ENCODE assay signal across 13 mouse cellular contexts in genomic region chr2:133438018-133438417, GRCm38 (mm10).
DNase-seq lines count a peak whose midpoint lies in the region; ATAC-seq and TF ChIP-seq lines count a peak whose summit lies in the region.
"Had no signal": no experiment of that assay in that cellular context is flagged by ENCODE, and none has a peak within 500 bp of the region (broad histone marks: within the 10 kb centered on the region; RNA-seq: fewer than 3 reads in every experiment).

No protein-coding gene starts in this region.

- WGBS in intestine, embryonic 14.5 days: 40% methylated on average over 4 of the region's 4 CpGs
- 48% methylated on average over 4 of the region's 4 CpGs for WGBS in intestine, embryonic 16.5 days
- WGBS in midbrain, embryonic 15.5 days: 51% methylated on average over 4 of the region's 4 CpGs
- WGBS in midbrain, postnatal 0 days: 55% methylated on average over 4 of the region's 4 CpGs
- 47% methylated on average over 4 of the region's 4 CpGs for WGBS in hindbrain, embryonic 14.5 days

- no peaks in the 10 kb centered on the region for H3K9me3 ChIP-seq in intestine, embryonic 14.5 days (ENCODE audit: control insufficient read depth, low read length)
- H3K9me3 ChIP-seq in intestine, embryonic 16.5 days (ENCODE audit: control insufficient read depth, low read length): no peaks in the 10 kb centered on the region
- no peaks in the 10 kb centered on the region for H3K9me3 ChIP-seq in midbrain, embryonic 15.5 days
- no peaks in the 10 kb centered on the region for H3K9me3 ChIP-seq in midbrain, postnatal 0 days (ENCODE audit: low read length)
- H3K9me3 ChIP-seq in hindbrain, embryonic 14.5 days (ENCODE audit: control insufficient read depth, low read length): no peaks in the 10 kb centered on the region
- H3K9me3 ChIP-seq: heart, embryonic 10.5 days had no signal

- H3K4me2 ChIP-seq in intestine, embryonic 14.5 days (ENCODE audit: low read length): 0 out of 2 replicates have a peak overlapping the region, but pooled peaks have one; percentile 1
- no peak overlapping the region for H3K4me2 ChIP-seq in intestine, embryonic 16.5 days (ENCODE audit: low read depth, low read length)
- 0 out of 2 replicates have a peak overlapping the region, but pooled peaks have one; percentile 35 for H3K4me2 ChIP-seq in midbrain, embryonic 15.5 days
- H3K4me2 ChIP-seq in midbrain, postnatal 0 days (ENCODE audit: low read depth, low read length, poor library complexity, severe bottlenecking): no peak overlapping the region
- H3K4me2 ChIP-seq in hindbrain, embryonic 14.5 days (replicated peaks): peak overlapping the region; percentile 44
- H3K4me2 ChIP-seq in myocyte (ENCODE audit: low read depth): peak overlapping the region; percentile 58

- no peak for TF ChIP-seq CTCF in midbrain, postnatal 0 days (IDR thresholded peaks at IDR 0.05)

- peak; percentile 47 for DNase-seq in intestine, embryonic 14.5 days (ENCODE audit: low spot score)
- no peak for DNase-seq in midbrain, postnatal 0 days (ENCODE audit: low spot score)
- DNase-seq in hindbrain, embryonic 14.5 days (ENCODE audit: low spot score): no peak
- DNase-seq in cerebellum, postnatal 4 days (ENCODE audit: low spot score in 2 of 2): no peak
- DNase-seq: adrenal gland, postnatal 36 days; gastrocnemius, postnatal 10 days; heart, postnatal 36 days; lung, adult 2 months; thymus, postnatal 25 days had no signal

- H3K4me1 ChIP-seq in intestine, embryonic 14.5 days (replicated peaks; ENCODE audit: control insufficient read depth, insufficient read depth, low read length): no peaks in the 10 kb centered on the region
- H3K4me1 ChIP-seq in intestine, embryonic 16.5 days (ENCODE audit: control insufficient read depth, insufficient read depth, low read length): 0 out of 2 replicates have a peak, but pooled peaks cover 2% of the 10 kb centered on the region
- no peaks in the 10 kb centered on the region for H3K4me1 ChIP-seq in midbrain, embryonic 15.5 days
- H3K4me1 ChIP-seq in midbrain, postnatal 0 days (ENCODE audit: insufficient read depth, low read length): no peaks in the 10 kb centered on the region
- no peaks in the 10 kb centered on the region for H3K4me1 ChIP-seq in hindbrain, embryonic 14.5 days (replicated peaks; ENCODE audit: control insufficient read depth, insufficient read depth, low read length)
- H3K4me1 ChIP-seq: heart, embryonic 10.5 days had no signal

- no peak for TF ChIP-seq POLR2A in myocyte (IDR thresholded peaks at IDR 0.05; ENCODE audit: insufficient read length, low read depth)

- no peak overlapping the region for H3K4me3 ChIP-seq in intestine, embryonic 14.5 days (ENCODE audit: low read depth, low read length)
- no peak overlapping the region for H3K4me3 ChIP-seq in intestine, embryonic 16.5 days (ENCODE audit: low read length)
- H3K4me3 ChIP-seq in midbrain, embryonic 15.5 days: no peak overlapping the region
- no peak overlapping the region for H3K4me3 ChIP-seq in midbrain, postnatal 0 days (ENCODE audit: low read depth, low read length)
- H3K4me3 ChIP-seq in hindbrain, embryonic 14.5 days (replicated peaks; ENCODE audit: low read length): no peak overlapping the region
- H3K4me3 ChIP-seq in myocyte: peak overlapping the region; percentile 5
- H3K4me3 ChIP-seq: heart, embryonic 10.5 days had no signal

- no peaks in the 10 kb centered on the region for H3K27me3 ChIP-seq in intestine, embryonic 14.5 days (replicated peaks; ENCODE audit: control insufficient read depth, insufficient read depth, low read length)
- no peaks in the 10 kb centered on the region for H3K27me3 ChIP-seq in intestine, embryonic 16.5 days (replicated peaks; ENCODE audit: control insufficient read depth, insufficient read depth, low read length)
- H3K27me3 ChIP-seq in midbrain, embryonic 15.5 days (replicated peaks): no peaks in the 10 kb centered on the region
- H3K27me3 ChIP-seq in midbrain, postnatal 0 days (ENCODE audit: insufficient read depth, low read length): no peaks in the 10 kb centered on the region
- H3K27me3 ChIP-seq in hindbrain, embryonic 14.5 days (ENCODE audit: control insufficient read depth, insufficient read depth, low read length): no peaks in the 10 kb centered on the region
- no peaks in the 10 kb centered on the region for H3K27me3 ChIP-seq in myocyte (ENCODE audit: control insufficient read depth, insufficient read depth, insufficient read length)

- H3K27ac ChIP-seq in intestine, embryonic 14.5 days (ENCODE audit: low read depth): no peak overlapping the region
- H3K27ac ChIP-seq in intestine, embryonic 16.5 days (ENCODE audit: low read length): no peak overlapping the region
- no peak overlapping the region for H3K27ac ChIP-seq in midbrain, embryonic 15.5 days
- H3K27ac ChIP-seq in midbrain, postnatal 0 days (ENCODE audit: low read depth, low read length): no peak overlapping the region
- no peak overlapping the region for H3K27ac ChIP-seq in hindbrain, embryonic 14.5 days
- H3K27ac ChIP-seq: heart, embryonic 10.5 days had no signal

- no peak for ATAC-seq in intestine, embryonic 14.5 days (replicated peaks; ENCODE audit: low FRiP score, low TSS enrichment, low read depth)
- no peak for ATAC-seq in intestine, embryonic 16.5 days
- ATAC-seq in midbrain, embryonic 15.5 days (replicated peaks): no peak
- ATAC-seq in midbrain, postnatal 0 days (ENCODE audit: low FRiP score): no peak
- no peak; the same call in 1 of the 2 replicates for ATAC-seq in hindbrain, embryonic 14.5 days (ENCODE audit: low FRiP score)

- H3ac ChIP-seq in myocyte (ENCODE audit: control insufficient read depth, insufficient read length): no peak overlapping the region

- no peaks in the 10 kb centered on the region for H3K79me2 ChIP-seq in myocyte (ENCODE audit: control insufficient read depth, insufficient read depth)

- no peaks in the 10 kb centered on the region for H3K36me3 ChIP-seq in intestine, embryonic 14.5 days (ENCODE audit: control insufficient read depth, insufficient read depth, low read length)
- no peaks in the 10 kb centered on the region for H3K36me3 ChIP-seq in intestine, embryonic 16.5 days (ENCODE audit: control insufficient read depth, insufficient read depth, low read length)
- no peaks in the 10 kb centered on the region for H3K36me3 ChIP-seq in midbrain, embryonic 15.5 days (replicated peaks)
- H3K36me3 ChIP-seq in midbrain, postnatal 0 days (ENCODE audit: insufficient read depth, low read length): no peaks in the 10 kb centered on the region
- H3K36me3 ChIP-seq in hindbrain, embryonic 14.5 days (replicated peaks; ENCODE audit: control insufficient read depth, insufficient read depth): no peaks in the 10 kb centered on the region
- H3K36me3 ChIP-seq in myocyte (ENCODE audit: control insufficient read depth, insufficient read depth): no peaks in the 10 kb centered on the region
- H3K36me3 ChIP-seq: heart, embryonic 10.5 days had no signal

- H3K9ac ChIP-seq in intestine, embryonic 14.5 days (ENCODE audit: low read length): no peak overlapping the region
- no peak overlapping the region for H3K9ac ChIP-seq in intestine, embryonic 16.5 days (ENCODE audit: low read depth, low read length)
- H3K9ac ChIP-seq in midbrain, embryonic 15.5 days: no peak overlapping the region
- no peak overlapping the region for H3K9ac ChIP-seq in midbrain, postnatal 0 days (replicated peaks; ENCODE audit: low read length, poor library complexity, severe bottlenecking)
- no peak overlapping the region for H3K9ac ChIP-seq in hindbrain, embryonic 14.5 days

TF ChIP-seq in myocyte, 11 proteins besides CTCF, POLR2A, EP300 and RAD21:
- no peak for TF ChIP-seq REST (IDR thresholded peaks at IDR 0.05; ENCODE audit: insufficient read depth, insufficient read length)
- no peak for TF ChIP-seq SRF (IDR thresholded peaks at IDR 0.05; ENCODE audit: control insufficient read depth, insufficient read length, low read depth)
- no peak for TF ChIP-seq MYOD1 (IDR thresholded peaks at IDR 0.05; ENCODE audit: control insufficient read depth in 1 of 3, insufficient read length in 2 of 3, low read depth in 2 of 3)
- TF ChIP-seq E2F4 (IDR thresholded peaks at IDR 0.05; ENCODE audit: insufficient read depth): no peak
- TF ChIP-seq TCF3 (IDR thresholded peaks at IDR 0.05; ENCODE audit: insufficient read length, low read depth): no peak
- TF ChIP-seq MAX (IDR thresholded peaks at IDR 0.05; ENCODE audit: low read depth): no peak
- TF ChIP-seq MYOG (IDR thresholded peaks at IDR 0.05; ENCODE audit: control insufficient read depth in 1 of 3, insufficient read depth in 1 of 3, insufficient read length in 2 of 3, low read depth in 2 of 3): no peak
- no peak for TF ChIP-seq CEBPB (IDR thresholded peaks at IDR 0.05; ENCODE audit: insufficient read depth, poor library complexity, severe bottlenecking)
- no peak for TF ChIP-seq USF1 (IDR thresholded peaks at IDR 0.05; ENCODE audit: low read depth)
- no peak for TF ChIP-seq POLR2AphosphoS2 (IDR thresholded peaks at IDR 0.05; ENCODE audit: insufficient read length, low read depth)
- TF ChIP-seq TCF12 (IDR thresholded peaks at IDR 0.05; ENCODE audit: insufficient read depth, poor library complexity, severe bottlenecking): no peak

Comparison
In these comparisons a context has a peak if more than half of its experiments do, and no peak if none do; other contexts are left out.
1. H3K4me2 ChIP-seq: peak in intestine, embryonic 14.5 days (single experiment), midbrain, embryonic 15.5 days (single experiment), hindbrain, embryonic 14.5 days (single experiment) and myocyte (single experiment); none in intestine, embryonic 16.5 days (single experiment) and midbrain, postnatal 0 days (single experiment).